Mouse (Mus musculus) cortical plate, adult 2 months (tissue): ENCODE measurements around the gene Ppp1r1b.

Experiments used
- CTCF ChIP-seq: fragments of 200-500 bp; IDR thresholded peaks from 2 replicates; pipeline ENCODE4 v1.5.1; 2011; ENCODE audit warnings: mild to moderate bottlenecking, control low read depth, low read length; ENCODE audit not compliant: insufficient read depth; ENCODE audit errors: extremely low read depth
- POLR2A ChIP-seq: fragments of 200-500 bp; IDR thresholded peaks from 2 replicates; pipeline ENCODE4 v1.6.1; 2011; ENCODE audit warnings: mild to moderate bottlenecking, low read length, control low read depth; ENCODE audit not compliant: insufficient read depth; ENCODE audit errors: extremely low read depth

GRCm38 (mm10) chr11:98394301-98394700 lies 46.1 kb downstream of the Ppp1r1b start:
- TF ChIP-seq CTCF (no peak), POLR2A (no peak)
